Mouse (Mus musculus) right cerebral cortex, postnatal 36 days (tissue): ENCODE data around the gene Ptprn2.

ENCODE experiments used
- DNase-seq, 2 experiments: peaks; one replicate each; pipeline ENCODE4 v3.0.0; 2022; ENCODE audit warnings: low spot score in 2 of 2, mixed read lengths in 1 of 2

Gene Ptprn2

GRCm38 (mm10) chr12:116887496-116888281 is 402.2 kb downstream of the Ptprn2 start:
- DNase-seq: no peak

- no peak for DNase-seq
These were observed 403.3 kb downstream of the Ptprn2 start for GRCm38 (mm10) chr12:116888856-116889255.

- DNase-seq: no peak
These were observed 407.1 kb downstream of the Ptprn2 start for GRCm38 (mm10) chr12:116892584-116892983.

GRCm38 (mm10) chr12:116896651-116897050 is 411.1 kb downstream of the Ptprn2 start:
- DNase-seq: no peak

GRCm38 (mm10) chr12:116901773-116902172 is 416.3 kb downstream of the Ptprn2 start:
- no peak for DNase-seq

GRCm38 (mm10) chr12:116907424-116907823 is 421.9 kb downstream of the Ptprn2 start:
- DNase-seq: no peak

GRCm38 (mm10) chr12:116908668-116909067 is 423.1 kb downstream of the Ptprn2 start:
- peak; percentile 24 to 50 for DNase-seq

- DNase-seq: no peak
These were observed 431.3 kb downstream of the Ptprn2 start for GRCm38 (mm10) chr12:116916776-116917175.

- DNase-seq: no peak
These were observed 433.7 kb downstream of the Ptprn2 start for GRCm38 (mm10) chr12:116919185-116919584.

- DNase-seq: no peak
These were observed 434.4 kb downstream of the Ptprn2 start for GRCm38 (mm10) chr12:116919691-116920526.

GRCm38 (mm10) chr12:116927115-116927514 is 441.6 kb downstream of the Ptprn2 start:
- DNase-seq: no peak

- no peak for DNase-seq
These were observed 442.0 kb downstream of the Ptprn2 start for GRCm38 (mm10) chr12:116927516-116927915.

GRCm38 (mm10) chr12:116938158-116938854 is 452.8 kb downstream of the Ptprn2 start:
- DNase-seq: peak in 1 of 2 experiments; percentile 29

GRCm38 (mm10) chr12:116943883-116944282 is 458.4 kb downstream of the Ptprn2 start:
- no peak for DNase-seq

GRCm38 (mm10) chr12:116948151-116948928 is 462.8 kb downstream of the Ptprn2 start:
- no peak for DNase-seq

- DNase-seq: no peak
These were observed 464.2 kb downstream of the Ptprn2 start for GRCm38 (mm10) chr12:116949726-116950125.

- DNase-seq: no peak
These were observed 467.1 kb downstream of the Ptprn2 start for GRCm38 (mm10) chr12:116952452-116953205.

GRCm38 (mm10) chr12:116959164-116959563 is 473.6 kb downstream of the Ptprn2 start:
- no peak for DNase-seq

GRCm38 (mm10) chr12:116963906-116964305 is 478.4 kb downstream of the Ptprn2 start:
- DNase-seq: no peak

GRCm38 (mm10) chr12:116968215-116968939 is 482.9 kb downstream of the Ptprn2 start:
- DNase-seq: no peak
